Mouse (Mus musculus) lung, adult 18-20 months (tissue): ENCODE measurements around the gene Zfp429.
A peak's percentile ranks its signal among the peaks of the same experiment; 100 is the strongest.
"Not testable (repeated sequence)": the region's sequence is repeated elsewhere in the genome, so short reads cannot be mapped to it uniquely, and the experiment has no call there.

ENCODE experiments used
- DNase-seq, 2 experiments: peaks; one replicate each; pipeline ENCODE4 v3.0.0; 2022; ENCODE audit warnings: mixed read lengths in 2 of 2

The Zfp429 gene

GRCm38 (mm10) chr13:67399183-67399903 is at the start of gene Zfp429:
Gene Zfp429, minus strand, starts transcription at chr13:67399819.
- DNase-seq, result peak; percentile 81 to 84

- not testable (repeated sequence) for DNase-seq
Measured at GRCm38 (mm10) chr13:67437095-67437494, 37.5 kb upstream of the Zfp429 start.

GRCm38 (mm10) chr13:67428116-67428515 is 28.5 kb upstream of the Zfp429 start:
- DNase-seq, result no peak

GRCm38 (mm10) chr13:67425699-67426098 is 26.1 kb upstream of the Zfp429 start:
- not testable (repeated sequence) for DNase-seq

- DNase-seq, result not testable (repeated sequence)
Measured at GRCm38 (mm10) chr13:67422532-67422931, 22.9 kb upstream of the Zfp429 start.

GRCm38 (mm10) chr13:67421207-67421857 is 21.7 kb upstream of the Zfp429 start, which contains the start of gene Zfp459:
Gene Zfp459, minus strand, starts transcription at chr13:67421418.
- DNase-seq, result peak; percentile 67 to 70

- DNase-seq, result no peak
Measured at GRCm38 (mm10) chr13:67420558-67421206, 21.1 kb upstream of the Zfp429 start.

- no peak for DNase-seq
Measured at GRCm38 (mm10) chr13:67416811-67417210, 17.2 kb upstream of the Zfp429 start.

- DNase-seq, result no peak
Measured at GRCm38 (mm10) chr13:67415759-67416158, 16.1 kb upstream of the Zfp429 start.

- DNase-seq, result not testable (repeated sequence)
Measured at GRCm38 (mm10) chr13:67413634-67414033, 14.0 kb upstream of the Zfp429 start.

GRCm38 (mm10) chr13:67376255-67376654 is 23.4 kb downstream of the Zfp429 start:
- DNase-seq, result not testable (repeated sequence)

GRCm38 (mm10) chr13:67375050-67375911 is 24.3 kb downstream of the Zfp429 start, which contains the start of the genes Gm28041 and Zfp456:
Gene Gm28041, minus strand, starts transcription at chr13:67375733.
Gene Zfp456, minus strand, starts transcription at chr13:67375810.
- DNase-seq, result peak; percentile 86 to 87

GRCm38 (mm10) chr13:67360131-67360744 is 39.4 kb downstream of the Zfp429 start, which contains the start of the genes Gm28044 and Zfp953:
Gene Gm28044, minus strand, starts transcription at chr13:67360536.
Gene Zfp953, minus strand, starts transcription at chr13:67360605.
- DNase-seq, result peak; percentile 93 to 94

GRCm38 (mm10) chr13:67351854-67352253 is 47.8 kb downstream of the Zfp429 start:
- DNase-seq, result no peak

GRCm38 (mm10) chr13:67343422-67343821 is 56.2 kb downstream of the Zfp429 start:
- DNase-seq, result no peak
